Mouse (Mus musculus) CH12.LX (cell line): ENCODE measurements around the gene Tcirg1. TPM values are rescaled to one million over a fixed set of nuclear protein-coding genes. Genes with fewer than 3 reads are reported as not detected.

Experiments
- DNase-seq: peaks from one replicate; pipeline ENCODE4 v3.0.0-alpha.2; 2013; ENCODE audit errors: extremely low read depth
- H3K27ac ChIP-seq: 2 replicates; pipeline ENCODE4 v1.5.1; 2012; ENCODE audit warnings: low read depth, mild to moderate bottlenecking, control low read depth, moderate library complexity; ENCODE audit not compliant: insufficient read depth
- H3K27me3 ChIP-seq: replicated peaks from 2 replicates; pipeline ENCODE3; 2012; ENCODE audit warnings: inconsistent platforms
- H3K36me3 ChIP-seq, 2 experiments: replicated peaks in 1 of 2; 2 replicates each; pipeline versions ENCODE3 to v1.6.1; 2012; ENCODE audit warnings: inconsistent platforms in 1 of 2, low read length in 1 of 2, mild to moderate bottlenecking in 1 of 2, mixed read lengths in 1 of 2, moderate library complexity in 1 of 2; ENCODE audit not compliant: control insufficient read depth in 1 of 2, insufficient read depth in 1 of 2
- H3K4me1 ChIP-seq, 2 experiments: 2 replicates each; pipeline ENCODE4 v1.6.1; 2012; ENCODE audit warnings: inconsistent platforms in 1 of 2, moderate library complexity in 1 of 2; ENCODE audit not compliant: insufficient read depth in 2 of 2, control insufficient read depth in 1 of 2
- H3K4me2 ChIP-seq: 2 replicates; pipeline ENCODE4 v1.6.1; 2012; ENCODE audit warnings: low read depth, mild to moderate bottlenecking, control low read depth; ENCODE audit not compliant: poor library complexity, insufficient read depth, severe bottlenecking
- H3K4me3 ChIP-seq, 3 experiments: fragments of 150-350 bp in 1 of 3; sonication (generic) in 1 of 3; replicated peaks in 1 of 3; 2 replicates each; pipeline versions ENCODE3 to v1.5.1; 2011 to 2012; ENCODE audit warnings: low read depth in 2 of 3, low read length in 2 of 3, mild to moderate bottlenecking in 2 of 3, moderate library complexity in 2 of 3, control low read depth in 1 of 3, improper control_type of control experiment in 1 of 3, inconsistent platforms in 1 of 3, mixed read lengths in 1 of 3; ENCODE audit not compliant: poor library complexity in 1 of 3
- H3K79me2 ChIP-seq: replicated peaks from 2 replicates; pipeline ENCODE4 v1.6.1; 2012; ENCODE audit warnings: mild to moderate bottlenecking, moderate library complexity; ENCODE audit not compliant: control insufficient read depth, poor library complexity, insufficient read depth, severe bottlenecking; ENCODE audit errors: extremely low read depth
- H3K9ac ChIP-seq: 2 replicates; pipeline ENCODE4 v1.6.1; 2012; ENCODE audit warnings: low read depth, mild to moderate bottlenecking, control low read depth, moderate library complexity; ENCODE audit not compliant: insufficient read depth
- H3K9me3 ChIP-seq: replicated peaks from 2 replicates; pipeline ENCODE3; 2012; ENCODE audit warnings: low read length, inconsistent platforms, mixed read lengths
- E2F4 ChIP-seq: IDR thresholded peaks from 2 replicates; pipeline ENCODE4 v1.6.1; 2011; ENCODE audit warnings: low read depth, low read length, improper control_type of control experiment; ENCODE audit not compliant: insufficient replicate concordance
- HCFC1 ChIP-seq: IDR thresholded peaks from 2 replicates; pipeline ENCODE4 v1.6.1; 2012; ENCODE audit warnings: low read depth, mild to moderate bottlenecking, inconsistent platforms, low read length, improper control_type of control experiment
- IRF4 ChIP-seq: IDR thresholded peaks from 2 replicates; pipeline ENCODE4 v1.6.1; 2014; ENCODE audit warnings: low read depth, mild to moderate bottlenecking, inconsistent platforms, low read length, improper control_type of control experiment
- JUND ChIP-seq: conservative IDR thresholded peaks from 2 replicates; pipeline ENCODE4 v1.6.1; 2011; ENCODE audit warnings: low read depth, low read length, improper control_type of control experiment
- KAT2A ChIP-seq: IDR thresholded peaks from 2 replicates; pipeline ENCODE4 v1.6.1; 2012; ENCODE audit warnings: low read length, improper control_type of control experiment, inconsistent platforms; ENCODE audit not compliant: insufficient replicate concordance
- MAZ ChIP-seq: IDR thresholded peaks from 2 replicates; pipeline ENCODE4 v1.6.1; 2012; ENCODE audit warnings: low read depth, mild to moderate bottlenecking, inconsistent platforms, low read length, improper control_type of control experiment, moderate library complexity
- MXI1 ChIP-seq: IDR thresholded peaks from 2 replicates; pipeline ENCODE4 v1.6.1; 2011; ENCODE audit warnings: mild to moderate bottlenecking, low read depth, low read length, improper control_type of control experiment
- MYC ChIP-seq: IDR thresholded peaks from 2 replicates; pipeline ENCODE4 v1.6.1; 2011; ENCODE audit warnings: low read depth, mild to moderate bottlenecking, improper control_type of control experiment, low read length
- NRF1 ChIP-seq: IDR thresholded peaks from 2 replicates; pipeline ENCODE4 v1.6.1; 2014; ENCODE audit warnings: low read depth, mild to moderate bottlenecking, inconsistent platforms, low read length, improper control_type of control experiment, moderate library complexity
- PAX5 ChIP-seq: IDR thresholded peaks from 2 replicates; pipeline ENCODE4 v1.6.1; 2012; ENCODE audit warnings: low read length, inconsistent platforms, mixed read lengths
- POLR2A ChIP-seq: IDR thresholded peaks from 2 replicates; pipeline ENCODE4 v1.6.1; 2011; ENCODE audit warnings: low read depth, mild to moderate bottlenecking, improper control_type of control experiment, low read length
- POLR2AphosphoS2 ChIP-seq: IDR thresholded peaks from 2 replicates; pipeline ENCODE4 v1.6.1; 2011; ENCODE audit warnings: low read depth, low read length, improper control_type of control experiment
- RAD21 ChIP-seq: IDR thresholded peaks from 2 replicates; pipeline ENCODE4 v1.6.1; 2011; ENCODE audit warnings: low read depth, mild to moderate bottlenecking, low read length, improper control_type of control experiment, moderate library complexity
- RCOR1 ChIP-seq: conservative IDR thresholded peaks from 2 replicates; pipeline ENCODE4 v1.6.1; 2012; ENCODE audit warnings: low read depth, mild to moderate bottlenecking, inconsistent platforms, low read length, improper control_type of control experiment
- SIN3A ChIP-seq: IDR thresholded peaks from 2 replicates; pipeline ENCODE4 v1.6.1; 2012; ENCODE audit warnings: low read length, improper control_type of control experiment, inconsistent platforms
- SMC3 ChIP-seq: IDR thresholded peaks from 2 replicates; pipeline ENCODE4 v1.6.1; 2011; ENCODE audit warnings: low read depth, low read length, improper control_type of control experiment
- TBP ChIP-seq: conservative IDR thresholded peaks from 2 replicates; pipeline ENCODE4 v1.6.1; 2011; ENCODE audit warnings: low read depth, low read length, improper control_type of control experiment
- TCF12 ChIP-seq: IDR thresholded peaks from 2 replicates; pipeline ENCODE4 v1.6.1; 2014; ENCODE audit warnings: low read depth, mild to moderate bottlenecking, inconsistent platforms, low read length, improper control_type of control experiment
- UBTF ChIP-seq: IDR thresholded peaks from 2 replicates; pipeline ENCODE4 v1.6.1; 2012; ENCODE audit warnings: low read depth, mild to moderate bottlenecking, inconsistent platforms, low read length, improper control_type of control experiment, moderate library complexity
- USF2 ChIP-seq: conservative IDR thresholded peaks from 2 replicates; pipeline ENCODE4 v1.6.1; 2011; ENCODE audit warnings: low read depth, low read length, improper control_type of control experiment
- ZC3H11A ChIP-seq: IDR thresholded peaks from 2 replicates; pipeline ENCODE4 v1.6.1; 2012; ENCODE audit warnings: low read depth, mild to moderate bottlenecking, inconsistent platforms, low read length, improper control_type of control experiment
- ZKSCAN1 ChIP-seq: IDR thresholded peaks from 2 replicates; pipeline ENCODE4 v1.6.1; 2012; ENCODE audit warnings: low read depth, inconsistent platforms, low read length, improper control_type of control experiment, borderline replicate concordance
- ZMIZ1 ChIP-seq: IDR thresholded peaks from 2 replicates; pipeline ENCODE4 v1.6.1; 2012; ENCODE audit warnings: low read depth, mild to moderate bottlenecking, inconsistent platforms, low read length, improper control_type of control experiment
- ZNF384 ChIP-seq: IDR thresholded peaks from 2 replicates; pipeline ENCODE4 v1.6.1; 2012; ENCODE audit warnings: low read depth, low read length, improper control_type of control experiment, inconsistent platforms
- dilution Hi-C: fragments of 300-500 bp; cut with MboI; formaldehyde crosslinking; loops from 2 replicates; pipeline ENCODE4 v1.14.3; 2020; ENCODE audit warnings: low sequenced_read_pairs; ENCODE audit not compliant: extremely low pct_unique_long_range_greater_than_20kb, extremely low pct_ligation_motif_present
- in situ Hi-C: fragments of 300-500 bp; cut with MboI; formaldehyde crosslinking; loops from 3 replicates; pipeline ENCODE4 v1.14.3; 2019; ENCODE audit warnings: low sequenced_read_pairs, low pct_ligation_motif_present, low pct_unique_long_range_greater_than_20kb, mixed read lengths
- polyA plus RNA-seq: library from polyadenylated mRNA; unstranded; fragments of >175 nt; gene quantifications from 2 replicates; pipeline ENCODE4 v1.2.1, GENCODE M21; 2012; ENCODE audit warnings: low read depth; ENCODE audit not compliant: insufficient read length
- total RNA-seq, 2 experiments: library from RNA; depleted of rRNA; stranded (reverse); fragments of 300-350 nt in 1 of 2; fragments of >200 nt in 1 of 2; gene quantifications; 2 replicates each; pipeline ENCODE4 v1.2.3; 2012 to 2014

The Tcirg1 gene
- total and polyA plus RNA-seq, 3 experiments: 46.6 to 62.8 (median 48.5) TPM

- no peak overlapping the region for H3K9ac ChIP-seq
- H3K4me1 ChIP-seq: peaks cover 46 to 83% of the 10 kb centered on the region in 2 experiments
- no peak for DNase-seq
- in situ Hi-C loops: no loop called here
- no peaks in the 10 kb centered on the region for H3K27me3 ChIP-seq
- dilution Hi-C loops: no loop called here
- no peak overlapping the region for H3K4me2 ChIP-seq
- no peak for TF ChIP-seq TCF12
- TF ChIP-seq JUND: no peak
- no peak for TF ChIP-seq IRF4
- TF ChIP-seq ZMIZ1: no peak
- no peak for TF ChIP-seq POLR2A
- no peak for TF ChIP-seq MAZ
- no peak for TF ChIP-seq RCOR1
- no peak for TF ChIP-seq TBP
- no peak for TF ChIP-seq HCFC1
- TF ChIP-seq E2F4: no peak
- TF ChIP-seq MYC: no peak
- no peak for TF ChIP-seq SMC3
- TF ChIP-seq MXI1: no peak
- TF ChIP-seq NRF1: no peak
- no peaks in the 10 kb centered on the region for H3K36me3 ChIP-seq
- H3K27ac ChIP-seq: no peak overlapping the region
- H3K79me2 ChIP-seq: no peaks in the 10 kb centered on the region
- no peaks in the 10 kb centered on the region for H3K9me3 ChIP-seq
- no peak overlapping the region for H3K4me3 ChIP-seq
Measured at GRCm38 (mm10) chr19:3927989-3928388, 21.1 kb upstream of the Tcirg1 start.

- dilution Hi-C loops: no loop called here
- H3K9me3 ChIP-seq: no peaks in the 10 kb centered on the region
Measured at GRCm38 (mm10) chr19:3926685-3927084, 19.8 kb upstream of the Tcirg1 start.

More at GRCm38 (mm10) chr19:3926685-3927084, 19.8 kb upstream of the Tcirg1 start:
- no peaks in the 10 kb centered on the region for H3K27me3 ChIP-seq
- DNase-seq: no peak
- no peak overlapping the region for H3K27ac ChIP-seq
- no peaks in the 10 kb centered on the region for H3K79me2 ChIP-seq
- no peaks in the 10 kb centered on the region for H3K36me3 ChIP-seq
- no peak overlapping the region for H3K9ac ChIP-seq
- no peak overlapping the region for H3K4me2 ChIP-seq
- TF ChIP-seq IRF4: no peak
- no peak for TF ChIP-seq KAT2A
- TF ChIP-seq PAX5: no peak
- TF ChIP-seq E2F4: no peak
- TF ChIP-seq USF2: no peak
- no peak for TF ChIP-seq ZC3H11A
- no peak for TF ChIP-seq TBP
- TF ChIP-seq RAD21: no peak
- no peak for TF ChIP-seq POLR2AphosphoS2
- TF ChIP-seq MAZ: no peak
- TF ChIP-seq UBTF: no peak
- TF ChIP-seq POLR2A: no peak
- TF ChIP-seq ZNF384: no peak
- TF ChIP-seq ZKSCAN1: no peak
- no peak for TF ChIP-seq SIN3A
- peaks cover 51 to 86% of the 10 kb centered on the region in 2 experiments for H3K4me1 ChIP-seq
- in situ Hi-C loops: no loop called here
- no peak overlapping the region for H3K4me3 ChIP-seq
